Mouse (Mus musculus) heart, embryonic 13.5 days (tissue): ENCODE data around the gene Klk1b1. TPM values are rescaled to one million over a fixed set of nuclear protein-coding genes. Genes with fewer than 3 reads are reported as not detected.
"Not testable (repeated sequence)": the region's sequence is repeated elsewhere in the genome, so short reads cannot be mapped to it uniquely, and the experiment has no call there.

Experiments
- ATAC-seq: fragments of 200-750 bp; cut with Nextera tagmentation; 2 replicates; pipeline ENCODE4 v1.8.0; 2017; ENCODE audit warnings: moderate TSS enrichment; ENCODE audit not compliant: insufficient number of reproducible peaks, low FRiP score, low TSS enrichment; ENCODE audit errors: extremely low read depth
- H3K27ac ChIP-seq: fragments of 300-500 bp; sonication (generic); replicated peaks from 2 replicates; pipeline ENCODE4 v1.5.1; 2015; ENCODE audit warnings: moderate library complexity, mild to moderate bottlenecking, inconsistent platforms
- H3K27me3 ChIP-seq: fragments of 300-500 bp; sonication (generic); replicated peaks from 2 replicates; pipeline ENCODE4 v1.6.1; 2015; ENCODE audit warnings: mild to moderate bottlenecking, inconsistent platforms
- H3K36me3 ChIP-seq: fragments of 300-500 bp; sonication (generic); 2 replicates; pipeline ENCODE4 v1.6.1; 2015; ENCODE audit warnings: mild to moderate bottlenecking, inconsistent platforms
- H3K4me1 ChIP-seq: fragments of 300-500 bp; sonication (generic); 2 replicates; pipeline ENCODE4 v1.6.1; 2015; ENCODE audit warnings: inconsistent platforms
- H3K4me2 ChIP-seq: fragments of 300-500 bp; sonication (generic); 2 replicates; pipeline ENCODE4 v1.6.1; 2015; ENCODE audit warnings: inconsistent platforms, mild to moderate bottlenecking, moderate library complexity
- H3K4me3 ChIP-seq: fragments of 300-500 bp; sonication (generic); 2 replicates; pipeline ENCODE4 v1.5.1; 2015; ENCODE audit warnings: moderate library complexity, mild to moderate bottlenecking, inconsistent platforms
- H3K9ac ChIP-seq: fragments of 300-500 bp; sonication (generic); 2 replicates; pipeline ENCODE4 v1.6.1; 2015; ENCODE audit warnings: inconsistent platforms, mild to moderate bottlenecking, moderate library complexity
- H3K9me3 ChIP-seq: fragments of 300-500 bp; sonication (generic); 2 replicates; pipeline ENCODE4 v1.6.1; 2016; ENCODE audit warnings: inconsistent platforms
- WGBS: fragments of 180-500 bp; shearing (Covaris S2); methylation state at CpG from one replicate; pipeline ENCODE4 v1.1.7; 2015; ENCODE audit warnings: mixed read lengths; 5-methylcytosine and 5-hydroxymethylcytosine counted together
- polyA plus RNA-seq: library from polyadenylated mRNA; unstranded; fragments of >200 nt; fragmentation: Nextera tagmentation; extraction: Ambion mirVana; gene quantifications from 2 replicates; pipeline ENCODE4 v1.2.1, GENCODE M21; 2015

Klk1b1 gene
- polyA plus RNA-seq, 1 experiment from 2014 or later = not detected

DNA sequence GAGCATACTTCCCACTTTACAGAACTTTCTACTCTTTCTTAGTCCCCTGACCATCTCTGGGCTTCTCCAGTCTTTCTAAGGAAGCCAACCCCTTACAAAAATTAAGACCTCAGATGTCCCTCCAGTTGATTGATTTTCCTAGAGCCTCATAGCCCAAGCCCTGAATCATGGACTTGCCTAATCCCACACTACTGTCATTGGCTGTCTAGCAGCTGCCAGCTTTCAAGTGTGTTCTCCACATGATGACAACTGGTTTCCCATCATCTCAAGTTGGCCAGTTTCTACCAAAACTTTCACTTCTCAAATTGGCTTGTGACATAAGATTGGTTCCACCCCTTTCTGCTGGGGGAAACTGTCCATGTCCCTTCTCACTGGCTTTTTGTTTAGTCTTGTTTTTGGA, 38.3 kb downstream of the Klk1b1 start:
- H3K27me3 ChIP-seq = no peaks in the 10 kb centered on the region
- H3K4me3 ChIP-seq = no peak overlapping the region
- no peaks in the 10 kb centered on the region for H3K9me3 ChIP-seq
- ATAC-seq = no peak
- H3K9ac ChIP-seq = no peak overlapping the region
- no peak overlapping the region for H3K27ac ChIP-seq
- no peaks in the 10 kb centered on the region for H3K4me1 ChIP-seq
- H3K36me3 ChIP-seq = no peaks in the 10 kb centered on the region
- H3K4me2 ChIP-seq = no peak overlapping the region

DNA sequence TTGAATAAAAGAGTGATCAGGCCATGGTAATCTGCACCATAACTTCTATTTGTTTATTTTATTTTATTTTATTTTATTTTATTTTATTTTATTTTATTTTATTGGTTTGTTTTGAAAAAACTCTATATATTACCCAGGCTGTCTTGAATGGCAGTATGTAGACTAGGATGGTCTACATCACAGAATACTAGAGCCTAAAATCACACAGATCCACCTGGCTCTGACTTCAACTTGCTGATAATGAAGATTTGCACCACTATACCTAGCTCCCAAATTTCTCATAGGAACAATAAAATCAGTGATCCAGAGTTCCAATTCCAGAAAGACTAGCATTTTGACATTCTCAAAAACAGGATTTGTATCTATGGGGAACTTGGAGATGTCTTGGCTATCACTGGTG, 45.3 kb downstream of the Klk1b1 start, which contains the start of gene Klk1b26:
Gene Klk1b26 (plus strand): TSS at position 301 of the 400 bp plus-strand sequence.
- ATAC-seq = not testable (repeated sequence)

DNA sequence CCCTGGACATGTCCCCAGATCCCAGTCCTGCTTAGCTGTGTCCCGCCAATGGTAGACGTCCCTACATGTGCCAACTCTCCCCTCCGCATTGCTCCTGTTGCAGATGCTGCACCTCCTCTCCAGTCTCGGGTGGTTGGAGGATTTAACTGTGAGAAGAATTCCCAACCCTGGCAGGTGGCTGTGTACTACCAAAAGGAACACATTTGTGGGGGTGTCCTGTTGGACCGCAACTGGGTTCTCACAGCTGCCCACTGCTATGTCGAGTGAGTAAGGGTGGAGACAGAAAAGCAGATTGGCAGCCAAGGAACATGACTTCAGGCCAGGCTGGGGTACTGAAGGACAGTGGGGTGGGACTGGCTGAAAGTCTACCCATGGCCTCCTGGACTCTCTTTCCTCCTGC, 48.1 kb downstream of the Klk1b1 start:
- not testable (repeated sequence) for H3K27ac ChIP-seq, ATAC-seq, H3K4me1 ChIP-seq, H3K27me3 ChIP-seq, H3K9me3 ChIP-seq, H3K36me3 ChIP-seq, H3K4me3 ChIP-seq, H3K4me2 ChIP-seq, H3K9ac ChIP-seq
- 64% methylated on average over 6 of the region's 6 CpGs for WGBS

More for the DNA sequence above, 45.3 kb downstream of the Klk1b1 start, which contains the start of gene Klk1b26:
- H3K4me2 ChIP-seq, H3K27ac ChIP-seq, H3K9ac ChIP-seq, H3K4me1 ChIP-seq, H3K27me3 ChIP-seq, H3K4me3 ChIP-seq, H3K9me3 ChIP-seq, H3K36me3 ChIP-seq: not testable (repeated sequence)

DNA sequence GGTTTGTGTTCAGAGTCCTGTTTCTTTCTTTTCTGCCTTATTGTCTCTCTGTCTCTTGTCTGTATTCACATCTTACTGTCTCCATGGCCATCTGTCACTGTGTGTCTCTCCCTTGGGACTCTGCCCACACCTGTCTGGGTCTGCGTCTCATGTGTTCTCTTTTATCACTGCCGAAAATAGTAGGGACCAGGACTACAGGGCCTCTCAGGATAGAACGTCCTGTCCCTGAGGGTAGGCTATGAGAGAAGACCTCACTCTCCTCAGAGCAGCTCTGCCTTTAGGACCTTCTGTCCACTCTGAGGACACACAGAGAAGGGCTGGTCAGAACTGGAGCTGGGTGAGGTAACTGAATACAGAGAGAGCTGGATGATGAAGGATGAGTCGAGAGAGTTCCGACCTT, 48.5 kb downstream of the Klk1b1 start:
- 70% methylated on average over 5 of the region's 5 CpGs for WGBS
- no peak for ATAC-seq
- Histone ChIP-seq H3K9me3 (no peaks in the 10 kb centered on the region), H3K4me3 (no peak overlapping the region), H3K36me3 (no peaks in the 10 kb centered on the region), H3K27ac (no peak overlapping the region), H3K9ac (no peak overlapping the region), H3K27me3 (no peaks in the 10 kb centered on the region), H3K4me2 (no peak overlapping the region), H3K4me1 (no peaks in the 10 kb centered on the region)

Other genes with a start within 250 kb of the Klk1b1 start
- not detected in 2 replicates for gene Klk12, start 197.9 kb upstream of the Klk1b1 start, polyA plus RNA-seq
- gene Klk11, start 192.1 kb upstream of the Klk1b1 start, polyA plus RNA-seq = not detected in 2 replicates
- gene Klk10, start 185.7 kb upstream of the Klk1b1 start, polyA plus RNA-seq = 0.10 and 0.11 TPM in 2 replicates
- 0.13 and 0.25 TPM in 2 replicates for gene Klk9, start 174.9 kb upstream of the Klk1b1 start, polyA plus RNA-seq
- 25.8 and 27.9 TPM in 2 replicates for gene Klk8, start 169.2 kb upstream of the Klk1b1 start, polyA plus RNA-seq
- 0.09 and 0.10 TPM in 2 replicates for gene Klk7, start 155.5 kb upstream of the Klk1b1 start, polyA plus RNA-seq
- gene Klk6, start 142.3 kb upstream of the Klk1b1 start, polyA plus RNA-seq = not detected in 2 replicates
- gene Klk5, start 124.8 kb upstream of the Klk1b1 start, polyA plus RNA-seq = not detected in 2 replicates
- gene Klk4, start 85.6 kb upstream of the Klk1b1 start, polyA plus RNA-seq = not detected in 2 replicates
- not detected in 2 replicates for gene Klk15, start 33.0 kb upstream of the Klk1b1 start, polyA plus RNA-seq
- not detected in 2 replicates for gene Klk1b8, start 16.1 kb upstream of the Klk1b1 start, polyA plus RNA-seq
- gene Klk1b9, start 9.3 kb downstream of the Klk1b1 start, polyA plus RNA-seq = not detected in 2 replicates
- not detected in 2 replicates for gene Klk1b11, start 29.1 kb downstream of the Klk1b1 start, polyA plus RNA-seq
- not detected in 2 replicates for gene Klk1b26, start 45.4 kb downstream of the Klk1b1 start, polyA plus RNA-seq
- gene Klk1b27, start 85.5 kb downstream of the Klk1b1 start, polyA plus RNA-seq = not detected in 2 replicates
- gene Klk1b21, start 135.6 kb downstream of the Klk1b1 start, polyA plus RNA-seq = not detected in 2 replicates
- gene Klk1b22, start 145.9 kb downstream of the Klk1b1 start, polyA plus RNA-seq = not detected in 2 replicates
- not detected in 2 replicates for gene Klk1b16, start 170.0 kb downstream of the Klk1b1 start, polyA plus RNA-seq
- gene Klk1b24, start 221.5 kb downstream of the Klk1b1 start, polyA plus RNA-seq = not detected in 2 replicates
- gene Klk1b3, start 231.4 kb downstream of the Klk1b1 start, polyA plus RNA-seq = not detected in 2 replicates
- not detected in 2 replicates for gene Klk1b4, start 240.7 kb downstream of the Klk1b1 start, polyA plus RNA-seq
- gene Klk1b5, start 249.2 kb downstream of the Klk1b1 start, polyA plus RNA-seq = not detected in 2 replicates